Mouse (Mus musculus): ENCODE data around the gene Ooep.
A peak's percentile ranks its signal among the peaks of the same experiment; 100 is the strongest.
"Not testable (repeated sequence)": the region's sequence is repeated elsewhere in the genome, so short reads cannot be mapped to it uniquely, and the experiment has no call there.

The Ooep gene

DNA sequence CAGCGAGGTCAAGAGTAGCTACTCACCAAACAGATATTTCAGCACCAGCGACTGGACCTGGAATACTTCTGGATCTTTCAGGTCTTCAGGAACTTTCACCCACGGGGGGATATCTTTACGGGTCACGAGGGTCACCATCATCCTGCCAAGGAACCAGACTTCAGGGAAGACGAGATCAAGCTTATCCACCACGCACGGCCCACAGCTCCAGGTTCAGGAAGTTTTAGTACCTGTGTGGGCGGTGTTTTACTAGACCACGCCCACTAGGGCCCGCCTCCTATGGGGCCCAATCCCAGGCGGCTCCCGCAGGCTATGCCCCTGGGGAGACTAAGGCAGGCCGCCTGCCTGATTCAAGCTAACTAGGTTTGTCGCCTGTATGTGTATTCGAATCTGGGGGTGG lies 10.6 kb downstream of the Ooep start, which contains the start of gene Dppa5a:
Dppa5a (minus strand) TSS at position 219 of the 400 bp plus-strand sequence.
- not testable (repeated sequence) for DNase-seq (ENCODE audit: low spot score in 2 of 2)

DNA sequence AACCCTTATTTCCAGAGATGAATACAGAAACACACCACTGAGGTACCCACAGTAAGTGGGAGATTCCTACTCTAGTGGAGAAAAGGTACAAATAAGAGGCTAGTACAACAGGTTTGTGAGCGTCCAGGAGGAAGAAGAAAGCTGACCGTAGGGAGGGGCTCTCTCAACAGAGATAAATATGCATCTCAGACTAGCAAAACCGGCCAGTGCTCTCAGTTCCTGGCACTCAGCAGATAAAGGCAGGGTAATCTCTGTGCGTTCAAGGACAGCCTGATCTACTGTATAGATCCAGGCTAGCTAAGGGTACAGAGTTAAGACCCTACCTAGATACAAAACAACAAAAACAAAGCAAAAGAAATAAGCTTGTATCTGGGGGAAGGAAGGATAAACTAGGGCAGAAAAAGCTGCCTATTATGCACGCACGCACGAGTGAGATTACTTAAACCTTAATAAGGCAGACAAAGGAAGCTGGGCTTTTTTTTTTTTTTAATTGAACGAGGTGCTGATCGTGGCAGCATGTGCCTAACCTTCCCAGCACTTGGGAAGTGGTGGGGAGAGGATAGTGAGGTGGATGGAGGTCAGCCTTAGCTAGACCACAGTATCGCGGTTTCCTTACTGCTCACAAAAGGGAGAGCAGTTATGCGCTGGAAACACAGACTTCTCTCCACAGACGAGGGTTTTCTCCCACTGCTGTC lies 12.5 kb downstream of the Ooep start:
- DNase-seq (ENCODE audit: low spot score in 2 of 2): no peak

DNA sequence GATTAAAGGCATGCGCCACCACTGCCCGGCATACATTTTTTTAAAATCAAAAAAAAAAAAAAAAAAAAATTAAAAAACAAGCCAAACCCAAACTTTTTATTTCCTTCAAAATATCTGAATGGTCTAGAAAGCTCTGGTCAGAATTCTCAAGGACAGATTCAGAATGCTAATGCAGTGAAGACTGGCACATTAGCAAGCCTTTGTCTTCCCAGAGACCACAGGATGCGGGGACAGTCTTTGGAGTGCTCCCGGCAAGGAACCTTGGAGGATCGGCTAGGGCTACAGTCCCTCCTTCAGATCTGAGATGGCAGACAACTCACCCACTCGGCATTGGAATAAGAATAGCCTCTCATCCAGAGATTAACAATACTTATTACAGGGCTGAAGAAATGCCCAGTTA lies 13.8 kb downstream of the Ooep start:
- no peak for DNase-seq (ENCODE audit: low spot score in 2 of 2)

DNA sequence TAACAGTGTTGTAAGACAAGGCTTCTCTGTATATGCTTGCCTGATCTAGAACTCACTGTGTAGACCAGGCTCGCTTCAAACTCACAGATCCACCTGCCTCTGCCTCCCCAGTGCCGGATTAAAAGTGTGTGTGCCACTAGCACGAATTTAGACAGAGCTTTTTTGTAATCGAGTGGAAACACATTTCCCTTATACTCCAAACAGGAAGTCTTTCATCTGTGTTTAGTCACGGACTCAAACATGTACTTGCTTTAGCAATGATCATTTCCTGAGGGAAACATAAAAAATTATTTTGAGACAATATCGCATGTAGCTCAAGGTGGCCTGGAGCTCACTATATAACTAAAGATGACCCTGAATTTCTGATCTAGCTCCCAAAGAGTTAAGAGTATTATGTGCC lies 15.2 kb downstream of the Ooep start:
- no peak for DNase-seq (ENCODE audit: low spot score in 2 of 2)

DNA sequence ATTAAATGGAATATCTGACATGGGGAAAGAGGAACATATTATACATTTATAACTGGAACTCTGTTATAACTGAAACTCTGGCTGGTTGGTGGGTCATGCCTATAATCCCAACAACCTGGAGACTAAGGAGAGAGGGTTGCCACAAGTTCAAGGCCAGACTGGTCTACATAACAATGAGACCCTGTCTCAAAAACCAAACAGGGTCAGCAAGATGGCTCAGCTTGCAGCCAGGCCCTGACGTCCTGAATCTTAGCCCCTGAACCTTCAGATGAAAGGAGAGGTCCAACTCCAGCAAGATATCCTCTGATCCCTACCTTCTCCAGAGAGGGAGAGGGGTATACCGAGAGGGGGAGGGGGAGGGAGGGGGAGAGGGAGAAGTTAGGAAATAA lies 18.0 kb downstream of the Ooep start:
- no peak for DNase-seq (ENCODE audit: low spot score in 2 of 2)

DNA sequence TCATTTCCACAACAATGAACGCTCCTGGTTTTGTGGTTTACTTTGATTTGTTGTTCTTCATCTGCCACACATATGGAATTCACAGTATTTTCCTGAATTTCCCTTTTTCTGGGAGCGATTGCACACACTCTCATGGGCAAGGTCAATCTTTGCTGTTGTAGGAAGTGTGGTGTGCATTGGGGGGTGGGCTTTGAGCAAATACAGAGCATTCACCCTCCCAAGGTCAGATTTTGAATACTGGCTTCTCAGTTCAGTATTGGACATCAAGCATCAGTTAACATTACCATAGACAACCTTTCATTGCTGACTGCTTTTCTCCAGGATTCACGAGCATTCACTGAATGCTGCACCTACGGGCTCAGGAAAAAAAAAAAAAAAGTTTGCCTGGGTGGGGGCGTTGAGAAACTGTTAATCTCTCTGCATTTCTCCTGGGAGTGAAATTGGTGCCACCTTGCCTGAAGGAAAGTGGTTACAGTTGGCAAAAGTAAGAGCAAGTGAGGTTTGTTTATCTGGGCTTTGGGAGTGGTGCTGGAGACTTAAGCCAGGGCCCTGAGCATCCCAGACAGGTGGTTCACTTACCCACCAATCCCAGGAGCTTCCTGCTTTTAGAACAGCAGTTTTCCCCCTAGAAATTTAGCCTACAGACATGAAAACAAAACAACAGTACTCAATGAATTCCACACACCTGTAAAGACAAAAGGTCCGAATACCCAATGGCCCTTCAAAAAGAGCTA lies 18.6 kb downstream of the Ooep start:
- DNase-seq (ENCODE audit: low spot score in 2 of 2): no peak

DNA sequence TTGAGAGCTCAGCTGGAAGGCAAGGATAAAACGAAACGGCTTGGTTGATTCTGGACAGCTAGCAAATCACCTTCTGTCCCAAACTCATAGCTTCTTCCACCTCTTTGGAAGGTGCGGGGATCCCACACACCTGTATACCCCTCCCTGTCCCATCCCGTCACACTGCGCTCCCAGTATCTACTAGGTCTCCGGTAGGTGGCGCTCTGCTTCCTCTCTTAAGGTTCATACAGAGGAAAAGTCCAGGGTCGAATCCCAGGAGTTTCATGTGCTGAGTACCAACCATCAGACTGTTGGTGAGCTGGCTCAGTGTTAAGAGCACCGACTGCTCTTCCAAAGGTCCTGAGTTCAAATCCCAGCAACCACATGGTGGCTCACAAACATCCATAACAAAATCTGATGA lies 20.5 kb downstream of the Ooep start:
- peak; percentile 21 to 47 for DNase-seq (ENCODE audit: low spot score in 2 of 2)

DNA sequence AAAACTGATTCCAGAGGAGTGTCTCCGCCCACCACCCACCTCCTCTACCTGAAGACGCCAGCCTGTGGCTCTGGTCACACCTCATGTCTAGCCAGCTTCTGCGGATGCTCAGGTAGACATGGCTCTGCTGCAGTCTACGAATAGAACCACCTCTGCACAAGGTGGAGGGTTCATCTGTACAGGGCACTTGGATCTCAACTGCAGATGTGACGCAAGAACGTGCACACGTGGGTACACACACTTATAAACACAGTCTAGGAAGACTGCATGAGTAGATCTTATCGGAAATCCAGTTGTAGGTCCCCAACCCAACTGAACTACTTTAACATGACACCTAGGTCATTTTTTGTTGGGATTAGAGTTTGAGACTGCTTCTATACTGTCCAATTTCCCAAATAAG lies 22.9 kb downstream of the Ooep start, which contains the start of gene Gsta2:
Gsta2 (minus strand) TSS at position 178 of the 400 bp plus-strand sequence.
- no peak for DNase-seq (ENCODE audit: low spot score in 2 of 2)

DNA sequence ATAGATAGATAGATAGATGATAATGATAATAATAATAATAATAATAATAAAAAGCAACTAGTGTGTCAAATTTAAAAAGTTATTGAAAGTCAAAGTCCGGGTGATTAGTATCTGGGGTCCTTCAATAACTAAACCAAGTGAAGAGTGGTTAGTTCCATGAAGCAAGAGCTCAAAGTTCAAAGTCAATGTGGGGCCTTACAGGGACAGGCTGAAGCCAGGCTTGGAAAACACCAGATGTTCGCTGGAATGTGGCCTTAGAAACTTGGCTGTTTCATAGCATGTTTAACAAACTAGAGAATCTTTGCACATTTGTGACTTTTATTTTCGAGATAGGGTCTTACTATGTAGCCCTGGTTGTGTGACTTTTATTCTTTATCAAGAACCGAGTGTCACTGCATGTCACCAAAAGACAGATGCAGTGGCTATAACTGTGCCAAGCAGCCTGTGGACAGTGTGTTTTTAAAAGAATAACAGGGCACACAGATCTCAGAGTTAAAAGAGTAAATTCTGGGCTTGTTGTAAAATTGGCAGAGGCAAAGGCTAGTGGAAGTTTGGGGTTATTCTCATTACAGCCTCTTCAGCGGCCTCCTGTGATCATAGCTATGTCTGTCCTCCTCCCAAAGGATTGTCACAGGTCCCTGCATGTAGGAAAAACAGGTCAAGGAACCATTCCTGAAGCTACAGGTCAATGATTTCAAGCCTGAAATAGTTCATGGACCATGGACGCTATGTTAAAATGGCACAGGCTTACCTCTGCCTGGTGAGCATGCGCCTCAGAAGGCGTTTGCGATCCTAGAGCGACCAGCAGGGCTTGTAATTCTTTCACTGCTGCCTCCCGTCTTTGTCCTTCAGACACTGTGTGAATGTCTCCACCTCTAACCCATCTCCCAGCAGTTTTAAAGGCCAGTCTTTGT lies 23.6 kb downstream of the Ooep start:
- no peak for DNase-seq (ENCODE audit: low spot score in 2 of 2)

DNA sequence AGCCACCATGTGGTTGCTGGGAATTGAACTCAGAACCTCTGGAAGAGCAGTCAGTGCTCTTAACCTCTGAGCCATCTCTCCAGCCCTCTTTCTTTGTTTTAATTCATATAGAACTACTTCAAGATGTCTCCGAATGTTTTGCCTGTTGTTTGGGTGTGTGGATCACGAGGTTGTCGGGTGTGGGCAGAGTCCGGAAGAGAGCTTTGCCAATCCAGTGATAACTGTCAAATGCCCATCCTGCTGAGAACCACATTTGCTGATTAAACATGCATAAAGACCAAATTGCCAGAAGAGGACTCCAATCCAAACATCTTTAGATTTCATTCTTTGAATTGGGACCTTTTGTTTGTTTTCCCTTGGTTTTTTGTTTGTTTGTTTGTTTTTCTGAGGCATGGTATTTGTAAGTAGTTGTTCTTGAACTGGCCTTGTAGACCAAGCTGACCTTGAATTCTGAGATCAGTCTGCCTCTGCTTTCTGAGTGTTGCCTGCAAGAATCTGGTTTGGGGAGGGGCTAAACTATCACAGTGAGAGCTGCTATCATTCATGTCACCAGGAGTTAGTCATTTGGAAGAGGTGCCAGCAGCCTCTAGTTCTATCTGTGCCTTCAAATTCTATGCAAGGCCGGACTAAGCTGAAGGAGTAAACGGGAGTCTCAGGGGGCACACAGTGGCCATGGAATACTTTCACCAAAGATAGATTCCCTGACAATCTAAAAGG lies 26.9 kb downstream of the Ooep start:
- no peak for DNase-seq (ENCODE audit: low spot score in 2 of 2)

DNA sequence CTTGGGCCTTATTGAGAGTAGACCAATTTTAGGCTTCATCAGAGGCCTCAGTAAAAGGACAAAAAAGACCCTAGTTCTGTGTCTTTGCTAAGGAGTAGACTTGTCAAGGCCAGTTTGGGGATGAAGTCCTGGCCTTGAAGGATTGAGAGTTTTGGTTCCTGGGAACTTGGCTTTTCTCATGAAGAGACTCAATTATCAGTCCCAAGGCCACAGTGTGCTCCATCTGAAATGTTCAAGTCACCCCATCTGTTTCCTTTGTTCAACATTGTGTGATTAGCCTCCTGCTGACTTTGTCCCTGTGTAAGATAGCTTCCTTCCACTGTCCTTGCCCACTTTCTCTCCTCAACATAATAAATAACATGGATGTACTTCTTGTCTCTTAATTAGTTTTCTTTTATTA lies 28.5 kb downstream of the Ooep start:
- not testable (repeated sequence) for DNase-seq (ENCODE audit: low spot score in 2 of 2)

DNA sequence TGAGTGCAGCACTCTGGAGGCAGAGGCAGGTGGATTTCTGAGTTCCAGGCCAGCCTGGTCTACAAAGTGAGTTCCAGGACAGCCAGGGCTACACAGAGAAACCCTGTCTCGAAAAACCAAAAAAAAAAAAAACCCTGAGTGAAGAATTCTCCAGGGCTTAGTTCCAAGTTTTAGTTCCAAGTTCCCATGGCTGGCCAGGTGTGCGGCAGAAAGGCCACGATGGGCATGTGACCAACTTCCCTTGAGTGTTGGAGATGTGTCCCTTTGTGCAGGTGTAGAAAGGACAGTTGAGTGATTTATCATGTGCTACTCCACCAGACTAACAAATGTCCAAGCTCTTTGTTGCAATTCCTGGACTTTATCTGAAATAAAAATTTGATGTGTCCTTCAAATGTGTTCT lies 29.4 kb downstream of the Ooep start:
- not testable (repeated sequence) for DNase-seq (ENCODE audit: low spot score in 2 of 2)

DNA sequence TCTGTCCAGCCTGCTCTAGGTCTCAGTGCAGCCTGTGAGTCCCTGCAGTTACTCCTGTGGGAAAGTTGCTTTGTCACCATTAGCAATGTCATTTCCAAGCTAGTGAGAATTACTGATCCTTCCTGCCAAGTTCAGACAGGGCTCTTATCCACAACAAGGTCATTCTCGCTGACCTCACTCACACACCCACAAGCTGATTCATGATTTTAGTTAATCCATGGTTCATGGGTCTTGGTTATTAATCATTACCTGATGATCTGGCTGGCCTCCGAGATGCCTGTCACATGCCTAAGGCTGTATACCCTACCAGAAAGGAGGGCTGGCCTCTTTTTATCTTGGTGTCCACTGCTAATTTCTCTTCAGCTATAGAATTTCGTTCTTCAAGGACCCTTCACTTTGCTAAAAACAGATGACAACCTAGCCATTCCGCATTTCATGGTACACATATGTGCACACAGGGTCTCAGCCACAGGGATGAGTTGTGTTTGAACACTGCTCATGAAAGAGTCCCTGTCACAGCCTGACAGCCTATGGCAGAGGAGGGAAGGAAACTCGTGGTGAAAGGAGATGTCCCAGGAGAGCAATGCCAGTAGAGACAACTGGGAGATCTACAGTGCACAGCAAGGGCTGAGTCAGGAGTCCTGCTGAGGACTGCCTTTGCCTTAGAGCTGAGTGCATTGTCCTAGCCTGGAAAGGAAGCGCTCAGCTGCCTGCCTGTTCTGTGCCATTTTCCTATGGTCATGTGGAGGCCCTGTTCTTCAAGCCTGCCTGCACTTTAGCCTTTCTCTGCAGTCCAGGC lies 30.1 kb downstream of the Ooep start:
- DNase-seq (ENCODE audit: low spot score in 2 of 2): not testable (repeated sequence)

DNA sequence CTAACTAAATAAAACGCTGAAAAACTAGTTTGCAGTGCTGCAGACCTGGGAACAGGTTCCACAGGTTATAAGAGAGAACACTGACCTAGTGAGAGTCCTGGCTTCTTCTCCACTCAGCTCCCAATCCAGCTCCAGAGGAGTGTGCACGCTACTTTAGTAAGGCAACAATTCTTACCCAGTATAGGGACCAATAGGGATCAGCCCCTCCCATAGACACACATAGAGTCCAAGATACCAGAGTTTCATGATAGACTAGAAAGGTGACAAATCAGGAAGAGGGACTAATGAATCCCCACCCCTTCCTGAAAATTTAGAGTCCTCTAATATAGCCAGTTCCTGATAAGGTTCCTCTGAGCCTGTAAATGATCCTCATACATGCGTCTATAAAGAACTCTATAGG lies 31.5 kb downstream of the Ooep start:
- no peak for DNase-seq (ENCODE audit: low spot score in 2 of 2)

DNA sequence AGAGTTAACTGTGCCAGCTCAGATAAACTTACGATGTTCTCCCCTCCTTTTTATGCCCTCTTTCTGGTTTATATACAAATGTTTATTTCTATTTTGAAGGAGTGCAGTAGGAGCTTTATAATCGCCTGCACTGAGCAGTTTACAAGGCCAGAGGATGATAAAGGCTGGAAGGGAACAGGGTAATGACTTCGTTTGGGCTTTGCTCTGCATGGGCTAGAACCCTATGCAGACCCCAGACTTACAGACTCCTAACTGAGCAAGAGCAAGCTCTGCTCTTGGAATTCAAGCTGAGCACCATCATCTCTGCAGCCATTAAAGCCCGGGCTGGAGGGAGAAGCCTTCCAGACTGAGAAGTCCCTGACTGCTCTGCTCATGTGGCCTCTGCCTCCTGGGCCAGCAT lies 33.3 kb downstream of the Ooep start:
- DNase-seq (ENCODE audit: low spot score in 2 of 2): not testable (repeated sequence)

DNA sequence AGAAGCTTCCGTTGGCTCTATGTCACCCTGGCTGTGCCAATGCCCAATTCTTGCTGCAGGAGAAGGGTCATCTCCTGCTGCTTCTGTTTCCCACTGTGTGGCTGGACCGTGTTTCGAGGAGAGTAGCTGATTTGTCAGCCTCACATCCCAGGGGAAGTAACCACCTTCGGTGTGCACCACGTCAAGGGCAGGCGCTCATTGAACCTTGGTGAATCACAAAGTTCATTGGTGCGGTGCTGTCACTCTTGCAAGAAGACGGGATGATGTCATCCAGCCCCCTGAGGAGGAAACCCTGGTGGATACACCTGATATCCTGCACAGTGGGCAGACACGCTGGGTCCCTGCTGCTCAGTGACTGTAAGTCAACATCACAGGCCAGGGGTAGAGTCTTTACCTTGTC lies 35.5 kb downstream of the Ooep start:
- not testable (repeated sequence) for DNase-seq (ENCODE audit: low spot score in 2 of 2)

DNA sequence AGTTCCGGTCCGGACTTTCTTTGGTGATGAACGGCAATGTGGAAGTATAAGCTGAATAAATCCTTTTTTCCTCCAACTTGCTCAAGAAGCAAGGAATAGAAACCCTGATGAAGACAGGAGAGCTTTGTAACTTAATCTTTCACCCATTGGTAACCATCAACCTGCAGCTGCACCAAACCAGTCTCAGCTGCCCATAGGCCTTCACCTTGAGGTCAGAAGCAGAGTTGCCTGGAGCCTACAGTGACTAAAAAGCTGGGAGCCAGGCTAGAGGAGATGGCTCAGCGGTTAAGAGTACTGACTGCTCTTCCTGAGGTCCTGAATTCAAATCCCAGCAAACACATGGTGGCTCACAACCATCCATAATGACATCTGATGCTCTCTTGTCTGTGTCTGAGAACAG lies 36.0 kb downstream of the Ooep start:
- DNase-seq (ENCODE audit: low spot score in 2 of 2): not testable (repeated sequence)

DNA sequence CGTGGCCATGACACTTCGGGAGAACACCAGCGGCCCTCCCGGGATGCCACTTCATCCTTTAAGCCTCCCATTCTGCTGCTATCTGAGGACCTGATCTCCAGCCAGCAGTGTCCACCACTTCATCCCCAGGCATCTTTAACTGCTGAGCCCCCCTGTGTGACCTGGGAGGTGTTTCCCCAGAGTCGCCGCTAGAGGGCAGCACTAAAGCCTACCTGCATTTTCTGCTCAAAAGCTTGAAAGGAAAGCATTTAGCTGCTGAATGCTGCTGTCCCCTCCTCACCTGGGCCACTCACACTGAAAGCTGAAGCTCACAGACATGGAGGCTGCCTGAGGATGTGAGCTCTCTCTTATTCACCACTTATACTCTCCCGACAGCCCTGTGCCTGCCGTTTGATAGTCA lies 38.2 kb downstream of the Ooep start:
- DNase-seq (ENCODE audit: low spot score in 2 of 2): peak in 1 of 2 experiments; percentile 11

DNA sequence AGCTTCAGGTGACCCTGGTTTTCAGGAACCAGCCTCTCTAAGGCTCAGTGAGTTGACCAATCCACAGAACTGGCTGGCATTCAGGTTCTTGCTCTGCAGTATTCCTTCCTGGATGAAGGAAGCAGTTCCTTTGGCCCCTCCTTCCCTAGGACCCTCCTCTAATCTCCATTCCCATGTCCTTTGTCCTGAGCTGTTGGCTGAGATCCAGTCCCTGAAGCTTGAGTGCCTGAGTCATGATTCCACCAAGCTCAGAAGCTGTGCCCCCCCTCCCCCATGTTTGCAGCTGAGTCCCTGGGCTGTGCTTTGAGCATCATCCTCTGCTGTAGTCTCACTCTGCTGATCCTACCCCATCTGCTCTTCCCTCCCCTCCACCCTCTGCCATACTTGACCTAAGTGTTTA lies 41.5 kb downstream of the Ooep start:
- DNase-seq (ENCODE audit: low spot score in 2 of 2): not testable (repeated sequence)

DNA sequence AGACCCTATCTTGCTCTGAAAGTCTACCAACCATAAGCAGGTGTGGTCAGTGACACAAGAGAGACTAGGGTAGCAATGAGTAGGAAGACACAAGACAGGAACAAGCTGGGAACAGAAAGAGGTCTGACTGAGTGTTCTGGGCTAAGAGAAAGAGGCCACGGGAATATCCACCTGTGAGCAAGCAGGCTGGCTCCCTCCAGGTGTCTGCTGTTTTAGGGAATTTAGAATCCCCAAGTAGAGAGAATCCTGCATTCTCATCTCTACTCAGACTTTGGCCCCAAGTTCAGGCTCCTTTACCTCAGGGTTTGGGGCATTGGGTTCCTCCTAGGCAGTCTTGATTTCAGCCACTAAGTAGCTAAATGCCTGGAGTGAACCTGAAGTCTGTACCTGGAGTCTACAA lies 51.2 kb downstream of the Ooep start, which contains the start of gene Omt2b:
Omt2b (plus strand) TSS at position 301 of the 400 bp plus-strand sequence.
- not testable (repeated sequence) for DNase-seq (ENCODE audit: low spot score in 2 of 2)
